Mouse (Mus musculus) kidney, postnatal 14 days (tissue): ENCODE data around the gene Lig1.

ENCODE experiments used
- DNase-seq: peaks from one replicate; pipeline ENCODE4 v3.0.0; 2022; ENCODE audit warnings: mixed read lengths

The Lig1 gene

GRCm38 (mm10) chr7:13310493-13311199, 33.6 kb downstream of the Lig1 start:
- no peak for DNase-seq

DNA sequence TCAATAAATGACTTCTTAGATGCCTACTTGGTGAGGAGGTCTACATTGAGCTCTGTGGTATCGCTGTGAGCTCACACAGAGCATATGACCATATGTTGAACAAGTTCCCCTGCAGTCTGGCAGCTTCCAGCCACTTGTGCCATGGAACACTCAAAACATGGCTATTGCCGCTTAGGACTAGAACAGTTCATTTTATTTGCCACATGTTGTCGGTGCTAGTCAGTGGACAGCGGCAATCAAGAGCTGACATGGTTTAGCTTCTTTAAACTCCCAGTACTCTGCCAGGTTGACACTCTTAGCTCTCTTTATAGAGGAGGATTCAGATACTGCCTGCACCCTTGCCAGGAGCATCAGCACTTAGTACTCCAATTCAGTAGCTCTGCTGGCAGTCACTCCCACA, 34.3 kb downstream of the Lig1 start:
- DNase-seq = no peak

- peak; percentile 15 for DNase-seq
Measured at GRCm38 (mm10) chr7:13314095-13314597, 37.1 kb downstream of the Lig1 start.

DNA sequence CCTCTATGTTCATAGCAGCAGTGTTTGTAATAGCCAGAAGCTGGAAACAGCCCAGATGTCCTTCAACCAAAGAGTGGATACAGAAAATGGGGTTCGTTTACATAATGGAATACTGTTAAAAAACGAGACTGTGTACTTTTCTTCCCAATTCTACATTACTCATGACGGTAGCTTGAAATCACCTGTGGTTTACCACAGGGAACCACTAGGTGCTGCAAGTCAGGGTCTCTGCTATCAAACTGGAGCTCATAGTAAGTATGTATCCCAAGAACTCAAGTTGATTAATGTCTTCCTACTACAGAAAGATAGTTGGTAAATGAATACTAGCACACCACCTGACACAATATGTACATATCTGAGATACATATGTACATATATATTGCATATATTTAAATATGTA, 44.3 kb downstream of the Lig1 start:
- no peak for DNase-seq

- DNase-seq = no peak
Measured at GRCm38 (mm10) chr7:13324316-13324715, 47.2 kb downstream of the Lig1 start, which contains the start of gene Pla2g4c. Gene Pla2g4c, plus strand, starts transcription at chr7:13324655.

- no peak for DNase-seq
Measured at GRCm38 (mm10) chr7:13330575-13330974, 53.5 kb downstream of the Lig1 start.

- DNase-seq = no peak
Measured at GRCm38 (mm10) chr7:13355943-13356342, 78.9 kb downstream of the Lig1 start.
